Mouse (Mus musculus): ENCODE data around the gene Lrrc1. TPM values are rescaled to one million over a fixed set of nuclear protein-coding genes. Genes with fewer than 3 reads are reported as not detected.

The Lrrc1 gene
- polyA plus RNA-seq, 1 experiment: 12.8 TPM

DNA sequence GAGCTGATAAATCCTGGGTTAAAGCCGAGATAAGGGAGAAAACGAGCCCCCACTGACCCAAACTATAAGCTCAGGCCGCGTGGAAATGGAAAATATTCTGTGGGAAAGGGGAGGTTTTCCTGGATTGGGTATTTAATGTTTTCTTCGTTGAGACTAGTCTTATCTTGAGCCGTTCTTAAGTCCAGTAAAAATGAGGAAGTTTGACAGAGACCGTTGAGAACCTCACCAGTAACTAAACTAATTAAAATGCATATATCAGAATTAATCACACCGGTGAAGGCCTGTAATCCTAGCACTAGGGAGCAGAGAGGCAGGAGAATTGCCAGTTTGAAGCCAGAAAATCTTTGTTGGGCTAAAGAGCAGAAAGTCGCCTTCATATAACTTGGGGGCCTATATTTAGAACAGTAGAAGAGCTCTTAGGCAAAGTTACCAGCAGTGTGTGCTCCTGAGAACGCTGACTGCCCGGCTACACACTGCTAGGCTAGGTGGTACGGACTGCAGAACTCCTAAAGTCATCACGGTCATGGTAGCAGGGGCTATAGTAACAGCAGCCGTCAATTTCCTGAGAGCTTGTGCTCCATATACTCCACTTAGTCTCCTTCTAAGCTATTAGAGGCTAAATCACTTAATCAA, 116.4 kb downstream of the Lrrc1 start:
- no peak overlapping the region for H3K27ac ChIP-seq (ENCODE audit: insufficient read depth, low read length)
- H3K4me1 ChIP-seq (ENCODE audit: control insufficient read depth, insufficient read depth, low read length): no peaks in the 10 kb centered on the region
- no peak overlapping the region for H3K4me3 ChIP-seq (ENCODE audit: insufficient read depth, low read length)
- no peak for TF ChIP-seq CTCF (IDR thresholded peaks at IDR 0.05; ENCODE audit: extremely low read depth, insufficient read depth, low read length)
- no peak for TF ChIP-seq POLR2A (IDR thresholded peaks at IDR 0.05; ENCODE audit: extremely low read depth, insufficient read depth, low read length)

DNA sequence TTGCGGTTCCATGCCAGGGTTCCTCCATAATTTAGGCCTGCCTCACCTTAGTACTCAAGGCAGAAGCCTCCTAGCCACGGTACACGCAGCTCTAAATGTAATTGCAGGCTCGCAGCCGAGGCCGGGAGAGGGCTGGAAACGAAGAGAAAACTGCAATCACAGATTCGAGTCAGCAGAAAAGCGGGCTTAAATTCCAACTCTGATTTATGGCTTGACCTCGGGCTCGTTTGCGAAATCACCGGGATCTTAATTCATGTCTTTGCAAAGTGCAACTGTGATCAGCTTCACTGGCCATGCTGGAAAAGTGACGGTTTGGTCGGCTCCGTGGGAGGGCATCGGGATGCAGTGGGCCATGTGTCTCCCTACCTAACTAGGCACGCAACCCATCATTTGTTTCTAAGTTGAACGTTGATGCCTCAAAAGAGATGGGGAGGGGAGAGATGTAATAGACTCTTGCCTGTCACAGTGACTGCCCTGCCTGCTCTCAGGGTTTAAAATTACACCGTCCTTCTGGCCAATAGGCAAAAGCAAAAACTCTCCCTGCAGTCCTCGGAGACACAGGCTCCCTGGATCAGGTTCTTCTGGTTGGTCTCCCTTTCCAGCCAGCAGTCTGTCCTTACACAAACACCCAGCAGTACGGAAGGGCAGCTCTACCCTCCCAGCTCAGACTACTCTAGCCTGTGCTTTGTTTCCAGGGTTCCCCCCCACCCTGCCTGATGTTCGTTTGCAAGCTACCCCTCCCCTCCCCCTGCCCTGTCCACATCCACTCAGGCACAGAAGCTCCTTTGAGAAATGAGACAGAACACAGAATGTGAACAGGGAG, 117.2 kb downstream of the Lrrc1 start:
- Histone ChIP-seq H3K27ac (ENCODE audit: insufficient read depth, low read length) (no peak overlapping the region), H3K4me3 (ENCODE audit: insufficient read depth, low read length) (no peak overlapping the region), H3K4me1 (ENCODE audit: control insufficient read depth, insufficient read depth, low read length) (no peaks in the 10 kb centered on the region)
- TF ChIP-seq CTCF (IDR thresholded peaks at IDR 0.05; ENCODE audit: extremely low read depth, insufficient read depth, low read length) (no peak), POLR2A (IDR thresholded peaks at IDR 0.05; ENCODE audit: extremely low read depth, insufficient read depth, low read length) (no peak)

DNA sequence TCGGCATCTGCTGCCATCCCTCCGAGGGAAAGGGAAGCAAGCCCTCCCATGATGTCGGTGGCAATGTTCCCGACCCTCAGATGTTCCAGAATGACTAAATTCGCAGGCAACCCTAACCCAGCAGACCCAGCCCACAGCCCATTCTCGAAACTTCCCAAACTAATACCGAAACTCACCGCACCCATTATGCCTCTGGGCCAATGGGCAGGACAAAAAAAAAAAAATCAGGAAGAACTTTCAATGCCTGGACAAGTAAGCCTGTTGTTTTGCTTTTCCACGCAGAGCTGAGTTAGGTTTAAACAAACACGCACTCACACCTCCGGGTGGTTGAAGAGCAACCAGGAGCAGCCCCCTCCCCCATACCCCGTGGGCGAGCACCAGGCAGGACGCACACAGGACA, 118.6 kb downstream of the Lrrc1 start:
- Histone ChIP-seq H3K4me1 (ENCODE audit: control insufficient read depth, insufficient read depth, low read length) (no peaks in the 10 kb centered on the region), H3K4me3 (ENCODE audit: insufficient read depth, low read length) (no peak overlapping the region), H3K27ac (ENCODE audit: insufficient read depth, low read length) (no peak overlapping the region)
- no peak for TF ChIP-seq CTCF (IDR thresholded peaks at IDR 0.05; ENCODE audit: extremely low read depth, insufficient read depth, low read length)
- TF ChIP-seq POLR2A (IDR thresholded peaks at IDR 0.05; ENCODE audit: extremely low read depth, insufficient read depth, low read length): no peak

DNA sequence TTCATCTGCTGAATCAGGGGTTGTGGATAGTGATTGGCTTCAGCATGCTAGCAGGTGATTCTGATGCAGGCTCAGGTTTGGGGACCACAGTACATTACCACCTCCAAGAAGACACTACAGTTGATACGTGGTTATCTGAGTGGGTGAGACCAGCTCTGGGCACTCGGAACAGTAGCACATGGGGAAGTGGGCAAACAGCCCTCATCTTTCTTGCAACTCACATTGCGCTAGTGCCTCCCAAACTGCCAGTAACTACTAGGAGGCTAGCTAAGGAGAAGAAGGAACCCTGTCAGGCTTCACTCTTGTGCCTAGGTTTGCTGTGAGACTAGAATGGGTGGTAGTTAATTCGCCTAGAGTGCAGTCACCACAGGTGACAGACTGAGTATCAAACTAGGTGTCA, 119.1 kb downstream of the Lrrc1 start:
- Histone ChIP-seq H3K4me1 (ENCODE audit: control insufficient read depth, insufficient read depth, low read length) (no peaks in the 10 kb centered on the region), H3K27ac (ENCODE audit: insufficient read depth, low read length) (no peak overlapping the region), H3K4me3 (ENCODE audit: insufficient read depth, low read length) (no peak overlapping the region)
- no peak for TF ChIP-seq CTCF (IDR thresholded peaks at IDR 0.05; ENCODE audit: extremely low read depth, insufficient read depth, low read length)

DNA sequence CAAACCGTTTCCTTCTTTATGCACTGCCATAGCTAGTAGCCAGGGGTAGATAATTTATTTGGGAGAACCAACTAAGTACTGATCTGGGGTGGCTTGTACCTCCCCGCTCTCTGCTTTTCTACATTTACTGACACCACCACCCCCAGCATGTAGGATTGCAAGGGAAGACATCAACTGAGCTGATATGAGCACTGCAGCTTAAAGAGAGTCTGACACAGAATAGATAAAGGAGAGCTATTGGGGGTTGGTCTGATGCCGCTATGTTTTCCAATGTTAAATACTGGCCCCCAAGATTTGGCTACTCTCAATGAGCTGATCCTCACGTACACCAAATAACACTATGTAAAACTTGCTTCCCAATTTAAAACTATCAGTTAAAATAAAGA, 124.5 kb downstream of the Lrrc1 start:
- Histone ChIP-seq H3K27ac (ENCODE audit: insufficient read depth, low read length) (no peak overlapping the region), H3K4me1 (ENCODE audit: control insufficient read depth, insufficient read depth, low read length) (no peaks in the 10 kb centered on the region), H3K4me3 (ENCODE audit: insufficient read depth, low read length) (no peak overlapping the region)
- TF ChIP-seq CTCF (IDR thresholded peaks at IDR 0.05; ENCODE audit: extremely low read depth, insufficient read depth, low read length) (no peak), POLR2A (IDR thresholded peaks at IDR 0.05; ENCODE audit: extremely low read depth, insufficient read depth, low read length) (no peak)

DNA sequence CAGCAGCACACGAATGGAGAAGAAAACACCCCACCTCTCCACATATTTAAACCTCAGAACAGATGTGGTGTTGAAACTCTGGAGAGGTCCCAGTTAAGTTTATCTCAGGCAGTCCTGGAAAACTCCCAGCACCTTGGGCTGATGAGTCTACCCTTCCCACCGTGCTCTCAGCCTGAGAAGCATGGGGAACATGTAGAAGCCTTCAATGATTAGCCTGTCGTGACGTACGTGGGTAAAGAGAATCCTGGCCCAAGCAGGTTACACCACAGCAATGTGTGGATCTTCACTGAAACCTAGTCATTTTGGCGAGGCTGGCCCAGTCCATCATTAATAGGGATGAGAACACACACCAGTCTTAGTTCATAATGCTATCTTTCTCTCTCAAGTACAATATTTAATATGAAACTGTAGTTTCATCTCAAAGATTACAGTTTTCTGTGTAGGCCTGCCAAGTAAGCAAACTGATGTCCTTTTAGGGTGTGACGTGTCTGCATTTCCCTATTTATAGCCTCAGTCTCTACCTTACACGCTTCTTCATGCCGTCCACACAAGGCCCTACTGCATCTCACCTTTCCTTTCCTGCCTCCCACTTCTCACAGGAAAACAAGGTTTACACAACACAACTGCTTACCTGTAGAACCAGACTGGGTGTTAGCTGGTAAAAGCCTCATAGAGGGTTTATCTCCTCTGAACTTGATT, 125.0 kb downstream of the Lrrc1 start:
- TF ChIP-seq CTCF (IDR thresholded peaks at IDR 0.05; ENCODE audit: extremely low read depth, insufficient read depth, low read length) (no peak), POLR2A (IDR thresholded peaks at IDR 0.05; ENCODE audit: extremely low read depth, insufficient read depth, low read length) (no peak)
- Histone ChIP-seq H3K27ac (ENCODE audit: insufficient read depth, low read length) (no peak overlapping the region), H3K4me1 (ENCODE audit: control insufficient read depth, insufficient read depth, low read length) (no peaks in the 10 kb centered on the region), H3K4me3 (ENCODE audit: insufficient read depth, low read length) (no peak overlapping the region)

DNA sequence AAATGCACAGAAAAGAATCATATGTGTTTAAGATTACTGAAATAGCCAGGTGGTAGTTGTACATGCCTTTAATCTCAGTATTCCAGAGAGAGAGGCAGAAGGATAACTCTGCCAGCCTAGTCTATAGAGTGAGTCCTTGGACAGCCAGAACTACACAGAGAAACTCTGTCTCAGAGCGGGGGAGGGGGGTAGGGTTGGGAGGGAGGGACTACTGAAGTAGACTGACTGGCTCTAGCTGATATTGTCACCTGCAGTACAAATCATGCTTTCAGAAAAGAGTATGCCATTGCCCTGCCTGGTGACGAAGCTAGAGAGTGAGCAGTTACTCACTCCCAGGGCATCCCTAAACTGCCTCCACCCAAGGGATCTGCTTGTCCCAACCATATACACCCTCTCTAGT, 125.9 kb downstream of the Lrrc1 start:
- Histone ChIP-seq H3K4me3 (ENCODE audit: insufficient read depth, low read length) (no peak overlapping the region), H3K27ac (ENCODE audit: insufficient read depth, low read length) (no peak overlapping the region), H3K4me1 (ENCODE audit: control insufficient read depth, insufficient read depth, low read length) (no peaks in the 10 kb centered on the region)
- TF ChIP-seq CTCF (IDR thresholded peaks at IDR 0.05; ENCODE audit: extremely low read depth, insufficient read depth, low read length) (no peak), POLR2A (IDR thresholded peaks at IDR 0.05; ENCODE audit: extremely low read depth, insufficient read depth, low read length) (no peak)

DNA sequence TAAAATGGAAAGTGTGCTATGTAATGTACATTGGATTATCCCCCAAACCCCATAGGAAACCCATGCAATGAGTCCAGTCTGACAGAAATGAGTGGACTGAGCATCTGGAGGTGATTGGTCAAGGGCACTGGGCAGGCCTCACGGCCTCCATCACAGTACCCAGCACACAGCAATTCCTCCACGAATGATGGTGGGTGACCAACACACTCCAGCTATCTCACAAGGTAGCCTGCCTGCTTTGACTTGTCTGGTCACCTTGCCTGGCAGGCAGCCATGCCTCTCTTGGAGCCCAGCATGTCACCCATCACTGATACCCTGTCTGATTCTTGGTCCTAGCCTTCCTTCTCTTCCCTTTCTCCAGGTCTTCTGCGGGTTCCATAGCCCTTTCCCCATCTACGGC, 128.2 kb downstream of the Lrrc1 start:
- H3K4me1 ChIP-seq (ENCODE audit: control insufficient read depth, insufficient read depth, low read length): no peaks in the 10 kb centered on the region
- no peak overlapping the region for H3K27ac ChIP-seq (ENCODE audit: insufficient read depth, low read length)
- no peak overlapping the region for H3K4me3 ChIP-seq (ENCODE audit: insufficient read depth, low read length)
- no peak for TF ChIP-seq CTCF (IDR thresholded peaks at IDR 0.05; ENCODE audit: extremely low read depth, insufficient read depth, low read length)

DNA sequence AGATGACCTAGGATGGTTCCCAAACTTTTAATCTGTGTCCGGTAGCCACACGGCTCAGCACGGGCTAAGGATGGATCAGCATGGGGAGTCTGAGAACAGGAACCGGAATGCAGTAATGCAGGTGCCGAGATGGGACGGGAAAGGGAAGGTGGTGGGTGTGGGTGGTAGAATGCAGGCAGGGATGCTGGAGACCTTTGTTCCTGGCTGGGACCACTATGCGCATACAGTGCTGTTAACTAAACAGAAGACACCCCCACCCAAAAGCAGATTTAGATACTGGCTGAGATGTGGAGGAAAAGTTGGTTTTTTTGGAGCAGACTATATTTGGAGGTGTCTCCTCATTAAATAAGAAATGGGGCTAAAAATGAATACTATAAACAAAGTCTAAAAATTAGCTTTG, 128.7 kb downstream of the Lrrc1 start:
- TF ChIP-seq POLR2A (IDR thresholded peaks at IDR 0.05; ENCODE audit: extremely low read depth, insufficient read depth, low read length): no peak
- no peak for TF ChIP-seq CTCF (IDR thresholded peaks at IDR 0.05; ENCODE audit: extremely low read depth, insufficient read depth, low read length)
- H3K4me3 ChIP-seq (ENCODE audit: insufficient read depth, low read length): no peak overlapping the region
- no peak overlapping the region for H3K27ac ChIP-seq (ENCODE audit: insufficient read depth, low read length)
- no peaks in the 10 kb centered on the region for H3K4me1 ChIP-seq (ENCODE audit: control insufficient read depth, insufficient read depth, low read length)
